Mouse (Mus musculus) cerebellum, adult 8-10 months (tissue): ENCODE measurements around the gene Ccr8.
"Not testable (repeated sequence)": the region's sequence is repeated elsewhere in the genome, so short reads cannot be mapped to it uniquely, and the experiment has no call there.

Experiments used
- DNase-seq: peaks from one replicate; pipeline ENCODE4 v3.0.0; 2022

The Ccr8 gene

GRCm38 (mm10) chr9:120093701-120094100 lies 1.8 kb downstream of the Ccr8 start:
- DNase-seq = no peak

- DNase-seq = no peak
These were observed 4.0 kb downstream of the Ccr8 start for GRCm38 (mm10) chr9:120095886-120096285.

- peak; percentile 61 for DNase-seq
These were observed 6.8 kb downstream of the Ccr8 start for GRCm38 (mm10) chr9:120098682-120099081.

GRCm38 (mm10) chr9:120099304-120099703 lies 7.4 kb downstream of the Ccr8 start:
- DNase-seq = no peak

- DNase-seq = no peak
These were observed 9.3 kb downstream of the Ccr8 start for GRCm38 (mm10) chr9:120101165-120101564.

- not testable (repeated sequence) for DNase-seq
These were observed 17.0 kb downstream of the Ccr8 start for GRCm38 (mm10) chr9:120108953-120109352.

- DNase-seq = peak; percentile 94
These were observed 18.5 kb downstream of the Ccr8 start, which contains the start of gene Slc25a38 for GRCm38 (mm10) chr9:120110211-120111018. Gene Slc25a38 (plus strand): TSS chr9:120110374.

GRCm38 (mm10) chr9:120111156-120111945 lies 19.4 kb downstream of the Ccr8 start:
- no peak for DNase-seq

- DNase-seq = no peak
These were observed 20.6 kb downstream of the Ccr8 start for GRCm38 (mm10) chr9:120112472-120112871.

GRCm38 (mm10) chr9:120113456-120113855 lies 21.5 kb downstream of the Ccr8 start:
- no peak for DNase-seq

- DNase-seq = no peak
These were observed 22.3 kb downstream of the Ccr8 start for GRCm38 (mm10) chr9:120114051-120114788.

GRCm38 (mm10) chr9:120114789-120115151 lies 22.9 kb downstream of the Ccr8 start:
- no peak for DNase-seq

- DNase-seq = no peak
These were observed 23.7 kb downstream of the Ccr8 start for GRCm38 (mm10) chr9:120115580-120115979.

- DNase-seq = no peak
These were observed 24.3 kb downstream of the Ccr8 start for GRCm38 (mm10) chr9:120116184-120116624.

- DNase-seq = no peak
These were observed 26.3 kb downstream of the Ccr8 start for GRCm38 (mm10) chr9:120118212-120118611.

GRCm38 (mm10) chr9:120120503-120120902 lies 28.6 kb downstream of the Ccr8 start:
- no peak for DNase-seq

- DNase-seq = no peak
These were observed 35.0 kb downstream of the Ccr8 start for GRCm38 (mm10) chr9:120126868-120127267.

GRCm38 (mm10) chr9:120127538-120128251 lies 35.8 kb downstream of the Ccr8 start, which contains the start of gene Rpsa:
Gene Rpsa (plus strand): TSS chr9:120127689.
- DNase-seq = peak; percentile 95

GRCm38 (mm10) chr9:120129276-120129675 lies 37.4 kb downstream of the Ccr8 start:
- DNase-seq = no peak

GRCm38 (mm10) chr9:120131784-120132288 lies 39.9 kb downstream of the Ccr8 start:
- no peak for DNase-seq

GRCm38 (mm10) chr9:120132980-120133754 lies 41.3 kb downstream of the Ccr8 start:
- no peak for DNase-seq
